Mouse (Mus musculus) liver, embryonic 11.5 days (tissue): ENCODE measurements around the gene Ctnna2. TPM values are rescaled to one million over a fixed set of nuclear protein-coding genes. Genes with fewer than 3 reads are reported as not detected.

Experiments used
- ATAC-seq: fragments of 200-750 bp; cut with Nextera tagmentation; replicated peaks from 2 replicates; pipeline ENCODE4 v1.8.0; 2017; ENCODE audit warnings: moderate number of reproducible peaks, mild to moderate bottlenecking, moderate TSS enrichment, moderate library complexity; ENCODE audit not compliant: low FRiP score
- DNase-seq: peaks from one replicate; pipeline ENCODE4 v3.0.0-alpha.2; 2017; ENCODE audit warnings: low spot score
- H3K27ac ChIP-seq: fragments of 300-500 bp; sonication (generic); 2 replicates; pipeline ENCODE4 v1.5.1; 2014; ENCODE audit warnings: mild to moderate bottlenecking, low read depth, low read length, control low read depth
- H3K27me3 ChIP-seq: fragments of 300-500 bp; sonication (generic); replicated peaks from 2 replicates; pipeline ENCODE4 v1.6.1; 2014; ENCODE audit warnings: low read length, mixed read lengths; ENCODE audit not compliant: control insufficient read depth, insufficient read depth
- H3K36me3 ChIP-seq: fragments of 300-500 bp; sonication (generic); 2 replicates; pipeline ENCODE4 v1.6.1; 2014; ENCODE audit warnings: mild to moderate bottlenecking, low read length, moderate library complexity, mixed read lengths; ENCODE audit not compliant: control insufficient read depth, insufficient read depth
- H3K4me1 ChIP-seq: fragments of 300-500 bp; sonication (generic); replicated peaks from 2 replicates; pipeline ENCODE4 v1.6.1; 2014; ENCODE audit warnings: low read length, mixed read lengths; ENCODE audit not compliant: control insufficient read depth, insufficient read depth
- H3K4me2 ChIP-seq: fragments of 300-500 bp; sonication (generic); 2 replicates; pipeline ENCODE4 v1.6.1; 2014; ENCODE audit warnings: mild to moderate bottlenecking, control low read depth, moderate library complexity
- H3K4me3 ChIP-seq: fragments of 300-500 bp; sonication (generic); 2 replicates; pipeline ENCODE4 v1.5.1; 2014; ENCODE audit warnings: low read depth, low read length, control low read depth
- H3K9ac ChIP-seq: fragments of 300-500 bp; sonication (generic); 2 replicates; pipeline ENCODE4 v1.6.1; 2014; ENCODE audit warnings: low read depth, low read length, control low read depth
- H3K9me3 ChIP-seq: fragments of 300-500 bp; sonication (generic); 2 replicates; pipeline ENCODE4 v1.6.1; 2016; ENCODE audit warnings: low read length, inconsistent platforms, mixed read lengths; ENCODE audit not compliant: control insufficient read depth
- WGBS: fragments of 180-500 bp; shearing (Covaris S2); extraction: QIAGEN DNeasy Blood & Tissue Kit; methylation state at CpG from one replicate; pipeline ENCODE4 v1.1.7; 2014; 5-methylcytosine and 5-hydroxymethylcytosine counted together
- polyA plus RNA-seq: library from polyadenylated mRNA; unstranded; fragments of >200 nt; fragmentation: Nextera tagmentation; extraction: Ambion mirVana; gene quantifications from 2 replicates; pipeline ENCODE4 v1.2.1, GENCODE M21; 2014

The Ctnna2 gene
- polyA plus RNA-seq, 1 experiment from 2014 or later = 1.9 TPM

- Histone ChIP-seq H3K4me3 (no peak overlapping the region), H3K9ac (no peak overlapping the region), H3K9me3 (no peaks in the 10 kb centered on the region), H3K27me3 (no peaks in the 10 kb centered on the region), H3K4me2 (no peak overlapping the region), H3K27ac (no peak overlapping the region), H3K4me1 (no peaks in the 10 kb centered on the region), H3K36me3 (no peaks in the 10 kb centered on the region)
- WGBS = 80% methylated on average over 3 of the region's 3 CpGs
- DNase-seq = no peak
- ATAC-seq = no peak
These were observed 50.1 kb downstream of the Ctnna2 start for GRCm38 (mm10) chr6:77929375-77929774.

- no peak overlapping the region for H3K4me3 ChIP-seq
- H3K27ac ChIP-seq = no peak overlapping the region
- no peak overlapping the region for H3K4me2 ChIP-seq
- H3K27me3 ChIP-seq = no peaks in the 10 kb centered on the region
- DNase-seq (no peak), ATAC-seq (no peak)
- H3K9ac ChIP-seq = no peak overlapping the region
- no peaks in the 10 kb centered on the region for H3K9me3 ChIP-seq
- WGBS = 81% methylated on average over 2 of the region's 2 CpGs
- H3K4me1 ChIP-seq = no peaks in the 10 kb centered on the region
- H3K36me3 ChIP-seq = no peaks in the 10 kb centered on the region
These were observed 106.3 kb downstream of the Ctnna2 start for GRCm38 (mm10) chr6:77873150-77873549.

DNA sequence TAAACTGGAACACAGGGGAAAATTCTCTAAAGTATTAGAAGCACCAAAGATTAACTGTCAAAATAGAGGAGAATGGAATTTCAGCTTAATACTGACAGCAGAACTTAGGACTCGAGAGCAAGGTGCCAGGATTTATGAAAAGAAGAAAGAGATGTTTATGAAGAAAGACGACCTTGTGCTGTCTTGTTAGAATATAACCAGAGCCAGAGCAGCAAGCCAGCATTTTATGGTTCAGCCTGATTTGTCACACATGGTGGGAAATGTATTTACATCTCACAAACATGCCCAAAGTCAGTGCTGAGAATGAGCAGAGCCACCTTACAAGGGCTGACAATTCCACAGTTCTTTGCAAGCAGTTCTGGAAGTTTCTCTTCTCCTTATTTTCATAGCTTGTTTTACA is 110.2 kb downstream of the Ctnna2 start:
- ATAC-seq = no peak
- no peak overlapping the region for H3K9ac ChIP-seq
- no peaks in the 10 kb centered on the region for H3K36me3 ChIP-seq
- DNase-seq = no peak
- no peak overlapping the region for H3K27ac ChIP-seq
- no peak overlapping the region for H3K4me2 ChIP-seq
- H3K9me3 ChIP-seq = no peaks in the 10 kb centered on the region
- WGBS = 48% methylated on average over 2 of the region's 2 CpGs
- H3K27me3 ChIP-seq = no peaks in the 10 kb centered on the region
- no peaks in the 10 kb centered on the region for H3K4me1 ChIP-seq
- no peak overlapping the region for H3K4me3 ChIP-seq

- Histone ChIP-seq H3K36me3 (no peaks in the 10 kb centered on the region), H3K4me1 (no peaks in the 10 kb centered on the region), H3K9me3 (no peaks in the 10 kb centered on the region), H3K27ac (no peak overlapping the region), H3K4me3 (no peak overlapping the region), H3K27me3 (no peaks in the 10 kb centered on the region), H3K9ac (no peak overlapping the region), H3K4me2 (no peak overlapping the region)
- ATAC-seq (no peak), DNase-seq (no peak)
- WGBS = 45% methylated on average over 3 of the region's 3 CpGs
These were observed 111.4 kb downstream of the Ctnna2 start for GRCm38 (mm10) chr6:77868119-77868518.

DNA sequence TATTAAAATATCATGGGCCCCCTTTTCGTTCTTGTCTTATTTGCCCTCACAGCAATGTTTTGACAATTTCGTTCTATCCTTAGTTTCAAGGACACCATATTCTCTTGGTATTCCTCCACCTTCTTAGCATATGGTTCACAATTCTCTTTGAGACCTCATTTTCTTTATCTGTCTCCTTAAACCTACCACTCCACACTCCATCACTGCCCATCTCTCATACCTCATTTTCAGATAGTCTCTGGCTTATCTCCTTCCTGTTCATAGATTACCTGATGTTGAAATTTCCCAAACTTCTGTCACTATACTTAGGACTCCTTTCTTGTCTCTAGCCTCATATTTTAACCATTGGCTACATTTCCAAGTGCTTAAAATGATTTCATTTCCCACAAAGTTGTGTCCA is 116.1 kb downstream of the Ctnna2 start:
- DNase-seq (no peak), ATAC-seq (no peak)
- H3K4me2 ChIP-seq = no peak overlapping the region
- H3K9ac ChIP-seq = no peak overlapping the region
- no peaks in the 10 kb centered on the region for H3K9me3 ChIP-seq
- no peaks in the 10 kb centered on the region for H3K36me3 ChIP-seq
- 65% methylated on average over 2 of the region's 2 CpGs for WGBS
- no peaks in the 10 kb centered on the region for H3K4me1 ChIP-seq
- no peak overlapping the region for H3K27ac ChIP-seq
- no peaks in the 10 kb centered on the region for H3K27me3 ChIP-seq
- no peak overlapping the region for H3K4me3 ChIP-seq

- WGBS = 73% methylated on average over 6 of the region's 6 CpGs
- no peak for ATAC-seq
These were observed 116.7 kb downstream of the Ctnna2 start for GRCm38 (mm10) chr6:77862781-77863180.

GRCm38 (mm10) chr6:77849438-77849837 is 130.1 kb downstream of the Ctnna2 start:
- 86% methylated on average over 1 of the region's 1 CpGs for WGBS
- Histone ChIP-seq H3K9me3 (no peaks in the 10 kb centered on the region), H3K27me3 (no peaks in the 10 kb centered on the region), H3K36me3 (no peaks in the 10 kb centered on the region), H3K27ac (no peak overlapping the region), H3K4me1 (no peaks in the 10 kb centered on the region), H3K9ac (no peak overlapping the region), H3K4me2 (no peak overlapping the region), H3K4me3 (no peak overlapping the region)
- DNase-seq (no peak), ATAC-seq (no peak)

More at GRCm38 (mm10) chr6:77862781-77863180, 116.7 kb downstream of the Ctnna2 start:
- Histone ChIP-seq H3K4me1 (no peaks in the 10 kb centered on the region), H3K36me3 (no peaks in the 10 kb centered on the region), H3K27me3 (no peaks in the 10 kb centered on the region), H3K4me2 (no peak overlapping the region), H3K9ac (no peak overlapping the region), H3K27ac (no peak overlapping the region), H3K4me3 (no peak overlapping the region), H3K9me3 (no peaks in the 10 kb centered on the region)
- DNase-seq = no peak

DNA sequence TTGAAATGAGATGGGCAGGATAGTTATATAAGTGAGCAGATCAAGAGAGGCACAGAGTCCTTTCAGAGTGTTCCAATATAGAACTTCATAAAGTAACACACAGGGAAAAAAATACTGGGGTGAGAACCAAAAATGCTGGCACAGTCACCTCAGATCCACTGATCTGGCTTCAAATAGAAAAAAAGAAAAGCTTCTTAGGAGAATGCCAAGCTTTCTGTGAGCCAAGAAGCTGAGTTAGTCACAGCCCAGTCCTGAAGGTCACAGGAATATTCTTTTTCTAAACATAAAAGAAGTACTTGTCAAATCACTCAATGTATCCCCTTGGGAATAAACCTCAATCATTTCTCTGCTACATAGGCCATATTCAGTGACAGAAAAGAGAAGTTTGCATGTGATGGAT is 130.7 kb downstream of the Ctnna2 start:
- Histone ChIP-seq H3K4me3 (no peak overlapping the region), H3K9ac (no peak overlapping the region), H3K4me2 (no peak overlapping the region), H3K27ac (no peak overlapping the region), H3K27me3 (no peaks in the 10 kb centered on the region), H3K9me3 (no peaks in the 10 kb centered on the region), H3K36me3 (no peaks in the 10 kb centered on the region), H3K4me1 (no peaks in the 10 kb centered on the region)
- ATAC-seq (no peak), DNase-seq (no peak)

DNA sequence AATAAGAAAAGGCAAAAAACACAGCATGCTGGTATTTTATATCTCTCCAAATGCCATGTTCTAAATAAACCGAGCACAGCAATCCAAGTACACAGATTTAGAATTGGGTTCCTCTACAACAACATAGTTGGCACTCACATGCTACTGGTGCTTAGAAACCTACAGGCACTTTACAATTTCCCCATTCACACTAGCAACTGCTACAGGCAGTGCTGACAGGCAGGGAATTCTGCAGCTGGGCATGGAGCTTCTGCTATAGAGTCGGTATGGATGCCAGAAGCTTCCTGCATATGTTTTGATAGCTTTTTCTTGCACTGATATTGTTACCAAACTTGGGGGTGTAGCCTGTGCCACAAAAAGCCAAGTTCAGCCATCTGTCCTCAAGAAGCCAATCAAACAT is 131.8 kb downstream of the Ctnna2 start:
- H3K9ac ChIP-seq = no peak overlapping the region
- no peaks in the 10 kb centered on the region for H3K4me1 ChIP-seq
- no peak overlapping the region for H3K4me3 ChIP-seq
- ATAC-seq = no peak
- no peaks in the 10 kb centered on the region for H3K36me3 ChIP-seq
- 81% methylated on average over 2 of the region's 2 CpGs for WGBS
- H3K9me3 ChIP-seq = no peaks in the 10 kb centered on the region
- DNase-seq = no peak
- no peak overlapping the region for H3K4me2 ChIP-seq
- no peak overlapping the region for H3K27ac ChIP-seq
- H3K27me3 ChIP-seq = no peaks in the 10 kb centered on the region
